Mouse (Mus musculus) ES-E14 (cell line): ENCODE measurements at regions not wholly inside any gene's neighbourhood (a gene's known extent, or its start where the extent isn't known, plus 50 kb on each side); places are given as distances from the start of the nearest gene placed in this dataset.

ENCODE experiments used
- HCFC1 ChIP-seq: IDR thresholded peaks from 2 replicates; pipeline ENCODE4 v1.6.1; 2012; ENCODE audit warnings: low read length, inconsistent platforms, borderline replicate concordance; ENCODE audit not compliant: insufficient read depth
- MAFK ChIP-seq: IDR thresholded peaks from 2 replicates; pipeline ENCODE4 v1.6.1; 2014; ENCODE audit warnings: mild to moderate bottlenecking, low read depth, low read length, inconsistent platforms; ENCODE audit not compliant: insufficient read depth
- ZNF384 ChIP-seq: IDR thresholded peaks from 2 replicates; pipeline ENCODE4 v1.6.1; 2012; ENCODE audit warnings: low read depth, low read length, inconsistent platforms

DNA sequence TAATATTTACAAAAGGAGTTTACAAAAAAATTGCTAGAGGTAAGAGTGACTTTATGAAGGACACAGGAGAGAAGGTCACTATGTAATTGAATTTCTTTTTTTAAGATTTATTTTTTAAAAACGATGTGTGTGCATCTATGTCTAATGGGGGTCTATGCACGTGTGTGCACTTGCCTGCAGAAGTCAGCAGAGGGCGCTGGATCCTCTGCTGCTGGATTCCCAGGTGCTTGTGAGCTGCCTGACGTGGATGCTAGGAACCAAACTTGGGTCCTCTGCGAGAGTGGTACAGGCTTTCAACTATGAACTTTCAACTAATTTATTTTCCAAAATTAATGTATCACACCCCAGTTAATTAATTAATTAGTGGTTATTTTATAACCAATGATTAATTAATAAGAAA lies 85.0 kb downstream of the Glrx3 start:
- TF ChIP-seq MAFK (no peak), ZNF384 (no peak), HCFC1 (no peak)
